Mouse (Mus musculus) liver, embryonic 11.5 days (tissue): ENCODE measurements around the gene Gm11273. TPM values are rescaled to one million over a fixed set of nuclear protein-coding genes. Genes with fewer than 3 reads are reported as not detected.
"Not testable (repeated sequence)": the region's sequence is repeated elsewhere in the genome, so short reads cannot be mapped to it uniquely, and the experiment has no call there.

Experiments
- ATAC-seq: fragments of 200-750 bp; cut with Nextera tagmentation; replicated peaks from 2 replicates; pipeline ENCODE4 v1.8.0; 2017; ENCODE audit warnings: moderate number of reproducible peaks, mild to moderate bottlenecking, moderate TSS enrichment, moderate library complexity; ENCODE audit not compliant: low FRiP score
- DNase-seq: peaks from one replicate; pipeline ENCODE4 v3.0.0-alpha.2; 2017; ENCODE audit warnings: low spot score
- H3K27ac ChIP-seq: fragments of 300-500 bp; sonication (generic); 2 replicates; pipeline ENCODE4 v1.5.1; 2014; ENCODE audit warnings: mild to moderate bottlenecking, low read depth, low read length, control low read depth
- H3K27me3 ChIP-seq: fragments of 300-500 bp; sonication (generic); replicated peaks from 2 replicates; pipeline ENCODE4 v1.6.1; 2014; ENCODE audit warnings: low read length, mixed read lengths; ENCODE audit not compliant: control insufficient read depth, insufficient read depth
- H3K36me3 ChIP-seq: fragments of 300-500 bp; sonication (generic); 2 replicates; pipeline ENCODE4 v1.6.1; 2014; ENCODE audit warnings: mild to moderate bottlenecking, low read length, moderate library complexity, mixed read lengths; ENCODE audit not compliant: control insufficient read depth, insufficient read depth
- H3K4me1 ChIP-seq: fragments of 300-500 bp; sonication (generic); replicated peaks from 2 replicates; pipeline ENCODE4 v1.6.1; 2014; ENCODE audit warnings: low read length, mixed read lengths; ENCODE audit not compliant: control insufficient read depth, insufficient read depth
- H3K4me2 ChIP-seq: fragments of 300-500 bp; sonication (generic); 2 replicates; pipeline ENCODE4 v1.6.1; 2014; ENCODE audit warnings: mild to moderate bottlenecking, control low read depth, moderate library complexity
- H3K4me3 ChIP-seq: fragments of 300-500 bp; sonication (generic); 2 replicates; pipeline ENCODE4 v1.5.1; 2014; ENCODE audit warnings: low read depth, low read length, control low read depth
- H3K9ac ChIP-seq: fragments of 300-500 bp; sonication (generic); 2 replicates; pipeline ENCODE4 v1.6.1; 2014; ENCODE audit warnings: low read depth, low read length, control low read depth
- H3K9me3 ChIP-seq: fragments of 300-500 bp; sonication (generic); 2 replicates; pipeline ENCODE4 v1.6.1; 2016; ENCODE audit warnings: low read length, inconsistent platforms, mixed read lengths; ENCODE audit not compliant: control insufficient read depth
- WGBS: fragments of 180-500 bp; shearing (Covaris S2); extraction: QIAGEN DNeasy Blood & Tissue Kit; methylation state at CpG from one replicate; pipeline ENCODE4 v1.1.7; 2014; 5-methylcytosine and 5-hydroxymethylcytosine counted together
- polyA plus RNA-seq: library from polyadenylated mRNA; unstranded; fragments of >200 nt; fragmentation: Nextera tagmentation; extraction: Ambion mirVana; gene quantifications from 2 replicates; pipeline ENCODE4 v1.2.1, GENCODE M21; 2014

Gene Gm11273
- 7.2 and 7.8 TPM in 2 replicates for polyA plus RNA-seq

- WGBS: 89% methylated on average over 17 of the region's 17 CpGs
- H3K9me3 ChIP-seq: not testable (repeated sequence)
Measured at GRCm38 (mm10) chr13:21501182-21501581, at the start of gene Gm11273. TSS of gene Gm11273 (minus strand) at chr13:21501418.

GRCm38 (mm10) chr13:21550416-21551110 is 49.3 kb upstream of the Gm11273 start:
- H3K27ac ChIP-seq: no peak overlapping the region
- no peak overlapping the region for H3K9ac ChIP-seq
- H3K36me3 ChIP-seq: no peaks in the 10 kb centered on the region
- H3K27me3 ChIP-seq: no peaks in the 10 kb centered on the region
- no peak for DNase-seq
- H3K4me1 ChIP-seq: no peaks in the 10 kb centered on the region
- no peaks in the 10 kb centered on the region for H3K9me3 ChIP-seq
- no peak overlapping the region for H3K4me3 ChIP-seq
- H3K4me2 ChIP-seq: no peak overlapping the region
- ATAC-seq: no peak
- 56% methylated on average over 3 of the region's 3 CpGs for WGBS

More at GRCm38 (mm10) chr13:21501182-21501581, at the start of gene Gm11273:
- not testable (repeated sequence) for DNase-seq, H3K27ac ChIP-seq, H3K4me2 ChIP-seq, H3K27me3 ChIP-seq, H3K36me3 ChIP-seq, ATAC-seq, H3K4me3 ChIP-seq, H3K9ac ChIP-seq, H3K4me1 ChIP-seq

GRCm38 (mm10) chr13:21549487-21549886 is 48.3 kb upstream of the Gm11273 start:
- ATAC-seq (no peak), DNase-seq (no peak)
- no peak overlapping the region for H3K4me2 ChIP-seq
- H3K27ac ChIP-seq: no peak overlapping the region
- H3K36me3 ChIP-seq: no peaks in the 10 kb centered on the region
- no peaks in the 10 kb centered on the region for H3K4me1 ChIP-seq
- H3K9ac ChIP-seq: no peak overlapping the region
- H3K9me3 ChIP-seq: no peaks in the 10 kb centered on the region
- 76% methylated on average over 3 of the region's 3 CpGs for WGBS
- H3K27me3 ChIP-seq: no peaks in the 10 kb centered on the region
- H3K4me3 ChIP-seq: no peak overlapping the region

DNA sequence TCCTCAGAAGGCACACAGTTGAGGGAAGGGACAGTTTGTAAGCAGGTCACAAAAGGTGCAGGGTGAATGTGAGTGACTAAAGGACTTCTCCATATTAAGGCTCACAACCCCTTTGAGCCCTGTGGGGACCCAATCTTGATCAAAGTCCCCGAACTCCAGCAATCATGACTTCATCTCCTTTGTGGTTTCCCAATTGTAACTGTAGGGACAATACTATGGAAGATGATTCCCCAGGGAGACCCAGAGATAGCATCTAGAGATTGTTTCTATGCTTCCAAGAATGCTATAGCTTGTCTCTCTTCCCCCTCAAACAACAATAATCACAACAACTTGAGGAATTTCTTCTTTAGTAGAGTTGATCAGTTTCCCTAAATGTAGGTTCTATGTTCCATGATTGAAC is 41.5 kb upstream of the Gm11273 start, which contains the start of gene Olfr1366:
Olfr1366 (minus strand) TSS at position 101 of the 400 bp plus-strand sequence.
- Histone ChIP-seq H3K4me1 (no peaks in the 10 kb centered on the region), H3K27ac (no peak within 1 kb of the TSS)
- DNase-seq: no peak

DNA sequence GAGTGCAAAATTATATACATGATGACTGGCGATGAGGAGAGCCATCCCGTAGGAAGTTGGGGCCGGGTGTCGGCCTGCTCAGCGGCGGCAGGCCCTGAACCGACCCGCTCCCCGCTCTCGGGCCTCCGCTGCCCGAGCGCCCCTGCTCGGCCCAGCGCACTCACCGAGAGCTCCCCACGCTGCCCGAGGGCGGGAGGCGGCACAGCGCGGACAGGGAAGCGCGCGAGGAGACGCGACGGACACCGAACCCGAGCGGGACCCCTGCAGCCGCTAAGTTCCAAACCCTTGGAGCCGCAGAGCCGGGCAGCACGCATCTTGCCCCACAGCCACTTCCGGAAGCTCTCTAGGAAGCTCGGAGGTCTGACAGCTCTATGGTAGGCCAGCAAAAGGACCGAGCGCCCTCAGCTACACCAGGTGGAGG is 29.6 kb upstream of the Gm11273 start, which contains the start of gene Zkscan8:
Zkscan8 (minus strand) TSS at position 340 of the 421 bp plus-strand sequence.
- H3K36me3 ChIP-seq: 0 out of 2 replicates have a peak, but pooled peaks cover 5% of the 10 kb centered on the region
- under 1% methylated on average over 39 of the region's 39 CpGs for WGBS
- H3K4me1 ChIP-seq: 0 out of 2 replicates have a peak, but pooled peaks cover 3% of the 10 kb centered on the region
- peak within 1 kb of the TSS; percentile 71 for H3K4me2 ChIP-seq
- no peaks in the 10 kb centered on the region; the same call in 1 of the 2 replicates for H3K27me3 ChIP-seq
- H3K9ac ChIP-seq: peak within 1 kb of the TSS; percentile 99
- H3K9me3 ChIP-seq: no peaks in the 10 kb centered on the region
- peak within 1 kb of the TSS; percentile 91 for H3K4me3 ChIP-seq
- ATAC-seq (peak; percentile 99), DNase-seq (peak; percentile 91)
- peak within 1 kb of the TSS; percentile 87 for H3K27ac ChIP-seq

More for the DNA sequence above, 41.5 kb upstream of the Gm11273 start, which contains the start of gene Olfr1366:
- no peak for ATAC-seq
- Histone ChIP-seq H3K9me3 (no peaks in the 10 kb centered on the region), H3K4me2 (no peak within 1 kb of the TSS), H3K36me3 (no peaks in the 10 kb centered on the region), H3K4me3 (no peak within 1 kb of the TSS), H3K27me3 (no peaks in the 10 kb centered on the region), H3K9ac (no peak within 1 kb of the TSS)
- 52% methylated on average over 1 of the region's 1 CpGs for WGBS

- no peak for DNase-seq
- peak overlapping the region; percentile 28; the same call in 1 of the 2 replicates for H3K9ac ChIP-seq
- 0 out of 2 replicates have a peak, but pooled peaks cover 3% of the 10 kb centered on the region for H3K4me1 ChIP-seq
- H3K4me2 ChIP-seq: peak overlapping the region; percentile 67
- 44% methylated on average over 7 of the region's 7 CpGs for WGBS
- H3K27ac ChIP-seq: no peak overlapping the region
- peak overlapping the region; percentile 91 for H3K4me3 ChIP-seq
- 0 out of 2 replicates have a peak, but pooled peaks cover 5% of the 10 kb centered on the region for H3K36me3 ChIP-seq
- H3K27me3 ChIP-seq: no peaks in the 10 kb centered on the region; the same call in 1 of the 2 replicates
- H3K9me3 ChIP-seq: no peaks in the 10 kb centered on the region
- ATAC-seq: no peak
Measured at GRCm38 (mm10) chr13:21530136-21530535, 28.9 kb upstream of the Gm11273 start.

DNA sequence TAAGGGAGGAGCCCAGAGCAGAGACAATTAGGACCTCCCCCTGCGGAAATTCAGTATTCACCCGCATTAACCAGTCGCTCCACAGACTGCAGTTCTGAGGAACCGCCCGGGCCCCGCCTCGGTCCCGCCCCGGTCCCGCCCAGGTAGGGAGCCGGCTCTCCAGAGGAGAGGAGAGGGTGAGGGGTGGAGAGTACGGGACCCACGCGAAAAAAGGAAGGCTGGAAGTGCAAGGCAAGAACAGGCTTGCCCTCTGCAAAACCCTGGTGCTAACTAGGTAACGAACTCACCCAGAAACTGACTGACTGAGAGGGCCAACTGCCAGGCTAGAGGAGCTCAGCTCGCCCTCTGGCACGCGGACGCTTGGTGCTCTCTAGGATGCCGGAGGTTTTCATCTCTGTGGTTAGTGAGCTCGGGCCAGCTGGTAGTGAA is 5.0 kb upstream of the Gm11273 start:
- Histone ChIP-seq H3K4me1 (no peaks in the 10 kb centered on the region; the same call in 1 of the 2 replicates), H3K27me3 (no peaks in the 10 kb centered on the region), H3K27ac (no peak overlapping the region), H3K9me3 (no peaks in the 10 kb centered on the region), H3K4me2 (peak overlapping the region; percentile 67), H3K9ac (peak overlapping the region; percentile 77), H3K4me3 (peak overlapping the region; percentile 67), H3K36me3 (no peaks in the 10 kb centered on the region)
- WGBS: 0% methylated on average over 21 of the region's 21 CpGs
- peak; percentile 100 for ATAC-seq
- DNase-seq: peak; percentile 93

DNA sequence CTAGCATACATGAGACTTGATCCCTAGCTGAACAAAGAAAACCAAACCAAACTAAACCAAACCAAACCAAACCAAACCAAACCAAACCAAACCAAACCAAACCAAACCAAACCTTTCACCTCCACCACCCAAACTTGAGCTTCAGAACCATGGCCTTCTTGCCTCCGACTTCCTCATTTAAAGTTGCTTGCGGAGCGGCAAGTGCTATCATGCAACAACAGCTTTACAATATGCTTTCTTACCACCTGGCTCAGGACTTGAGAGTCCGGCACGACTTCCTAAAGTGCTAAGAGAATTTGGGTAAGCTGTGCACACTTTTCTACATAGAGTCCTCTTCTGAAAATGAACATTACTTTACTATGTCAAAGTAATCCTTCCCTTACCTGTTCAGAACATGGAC is 1.1 kb upstream of the Gm11273 start:
- DNase-seq (no peak), ATAC-seq (no peak)

More for the DNA sequence above, 1.1 kb upstream of the Gm11273 start:
- H3K27me3 ChIP-seq: no peaks in the 10 kb centered on the region
- H3K4me2 ChIP-seq: no peak overlapping the region
- no peaks in the 10 kb centered on the region for H3K36me3 ChIP-seq
- H3K9ac ChIP-seq: no peak overlapping the region
- no peaks in the 10 kb centered on the region for H3K9me3 ChIP-seq
- WGBS: 66% methylated on average over 5 of the region's 5 CpGs
- no peak overlapping the region for H3K4me3 ChIP-seq
- H3K27ac ChIP-seq: no peak overlapping the region
- no peaks in the 10 kb centered on the region; the same call in 1 of the 2 replicates for H3K4me1 ChIP-seq
